Mouse (Mus musculus): ENCODE data around the gene Bola1. TPM values are rescaled to one million over a fixed set of nuclear protein-coding genes. Genes with fewer than 3 reads are reported as not detected.
A peak's percentile ranks its signal among the peaks of the same experiment; 100 is the strongest.
"Not testable (repeated sequence)": the region's sequence is repeated elsewhere in the genome, so short reads cannot be mapped to it uniquely, and the experiment has no call there.

Gene Bola1
- polyA plus RNA-seq, 1 experiment from 2014 or later: 56.4 TPM

- Histone ChIP-seq H3K9ac (ENCODE audit: low read depth, low read length) (peak within 1 kb of the TSS; percentile 70), H3K4me2 (replicated peaks; ENCODE audit: low read depth) (peak within 1 kb of the TSS; percentile 76), H3K36me3 (ENCODE audit: control insufficient read depth, insufficient read depth) (no peaks in the 10 kb centered on the region), H3K4me1 (replicated peaks; ENCODE audit: control insufficient read depth, insufficient read depth, low read length) (peaks cover 3% of the 10 kb centered on the region; the same call in 1 of the 2 replicates), H3K27me3 (replicated peaks; ENCODE audit: control insufficient read depth, insufficient read depth, low read length) (no peaks in the 10 kb centered on the region), H3K27ac (ENCODE audit: low read depth, low read length) (peak within 1 kb of the TSS; percentile 92), H3K4me3 (ENCODE audit: low read depth, low read length) (peak within 1 kb of the TSS; percentile 59), H3K9me3 (ENCODE audit: control insufficient read depth) (no peaks in the 10 kb centered on the region)
- WGBS: under 1% methylated on average over 43 of the region's 43 CpGs
- no peak; the same call in 1 of the 2 replicates for TF ChIP-seq CTCF (IDR thresholded peaks at IDR 0.05; ENCODE audit: low read depth)
- ATAC-seq: peak; percentile 83
Observed at GRCm38 (mm10) chr3:96220765-96221639, 1.5 kb upstream of the Bola1 start, which contains the start of the genes Hist2h2ac and Hist2h2be. Hist2h2ac (minus strand) TSS chr3:96220880. Hist2h2be (plus strand) TSS chr3:96221119.

- not testable (repeated sequence) for H3K27me3 ChIP-seq (replicated peaks; ENCODE audit: control insufficient read depth, insufficient read depth, low read length); H3K4me1 ChIP-seq (replicated peaks; ENCODE audit: control insufficient read depth, insufficient read depth, low read length); H3K9me3 ChIP-seq (ENCODE audit: control insufficient read depth); H3K36me3 ChIP-seq (ENCODE audit: control insufficient read depth, insufficient read depth)
- H3K4me2 ChIP-seq (replicated peaks; ENCODE audit: low read depth): peak overlapping the region; percentile 76
- H3K27ac ChIP-seq (ENCODE audit: low read depth, low read length): peak overlapping the region; percentile 92
- WGBS: under 1% methylated on average over 38 of the region's 47 CpGs
- peak overlapping the region; percentile 70 for H3K9ac ChIP-seq (ENCODE audit: low read depth, low read length)
- peak overlapping the region; percentile 59 for H3K4me3 ChIP-seq (ENCODE audit: low read depth, low read length)
- ATAC-seq: peak; percentile 4; the same call in 1 of the 2 replicates
Observed at GRCm38 (mm10) chr3:96220131-96220764, 739 bp upstream of the Bola1 start.

DNA sequence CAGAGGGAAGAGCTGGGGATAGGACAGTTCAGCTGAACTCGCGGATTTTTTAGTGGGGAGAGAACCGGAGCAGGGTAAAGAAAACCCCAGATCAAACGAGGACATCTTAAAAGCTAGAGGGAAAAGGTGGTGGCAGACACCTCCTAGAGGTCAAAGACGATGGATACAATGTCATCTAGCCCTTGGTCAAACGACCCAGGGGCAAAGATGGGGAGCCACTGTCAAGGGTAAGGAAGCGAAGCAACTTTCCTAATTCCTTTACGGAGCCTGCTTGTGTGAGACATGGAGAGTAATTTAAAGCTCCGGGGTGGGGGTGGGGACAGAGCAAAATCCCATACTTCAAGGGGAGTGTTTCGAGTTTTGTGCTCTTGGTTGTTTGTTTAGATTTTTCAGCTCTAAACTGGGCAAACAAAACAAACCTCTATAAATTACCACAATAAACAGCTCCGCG is 293 bp downstream of the Bola1 start:
- Histone ChIP-seq H3K4me2 (replicated peaks; ENCODE audit: low read depth) (peak overlapping the region; percentile 76), H3K4me3 (ENCODE audit: low read depth, low read length) (peak overlapping the region; percentile 59), H3K27me3 (replicated peaks; ENCODE audit: control insufficient read depth, insufficient read depth, low read length) (no peaks in the 10 kb centered on the region), H3K9me3 (ENCODE audit: control insufficient read depth) (no peaks in the 10 kb centered on the region), H3K27ac (ENCODE audit: low read depth, low read length) (peak overlapping the region; percentile 92), H3K4me1 (replicated peaks; ENCODE audit: control insufficient read depth, insufficient read depth, low read length) (peaks cover 1% of the 10 kb centered on the region; the same call in 1 of the 2 replicates), H3K9ac (ENCODE audit: low read depth, low read length) (peak overlapping the region; percentile 35), H3K36me3 (ENCODE audit: control insufficient read depth, insufficient read depth) (no peaks in the 10 kb centered on the region)
- WGBS: 0% methylated on average over 12 of the region's 12 CpGs
- peak; percentile 5; the same call in 1 of the 2 replicates for ATAC-seq
- peak; percentile 59 for TF ChIP-seq CTCF (IDR thresholded peaks at IDR 0.05; ENCODE audit: low read depth)

- TF ChIP-seq CTCF (IDR thresholded peaks at IDR 0.05; ENCODE audit: low read depth): peak; percentile 61
- Histone ChIP-seq H3K4me1 (replicated peaks; ENCODE audit: control insufficient read depth, insufficient read depth, low read length) (no peaks in the 10 kb centered on the region), H3K9me3 (ENCODE audit: control insufficient read depth) (no peaks in the 10 kb centered on the region), H3K27me3 (replicated peaks; ENCODE audit: control insufficient read depth, insufficient read depth, low read length) (0 out of 2 replicates have a peak, but pooled peaks cover 3% of the 10 kb centered on the region), H3K36me3 (ENCODE audit: control insufficient read depth, insufficient read depth) (no peaks in the 10 kb centered on the region), H3K4me3 (ENCODE audit: low read depth, low read length) (no peak overlapping the region), H3K4me2 (replicated peaks; ENCODE audit: low read depth) (no peak overlapping the region), H3K27ac (ENCODE audit: low read depth, low read length) (no peak overlapping the region), H3K9ac (ENCODE audit: low read depth, low read length) (no peak overlapping the region)
- 28% methylated on average over 15 of the region's 15 CpGs for WGBS
- ATAC-seq: no peak
Observed at GRCm38 (mm10) chr3:96209242-96209641, 10.3 kb downstream of the Bola1 start.

DNA sequence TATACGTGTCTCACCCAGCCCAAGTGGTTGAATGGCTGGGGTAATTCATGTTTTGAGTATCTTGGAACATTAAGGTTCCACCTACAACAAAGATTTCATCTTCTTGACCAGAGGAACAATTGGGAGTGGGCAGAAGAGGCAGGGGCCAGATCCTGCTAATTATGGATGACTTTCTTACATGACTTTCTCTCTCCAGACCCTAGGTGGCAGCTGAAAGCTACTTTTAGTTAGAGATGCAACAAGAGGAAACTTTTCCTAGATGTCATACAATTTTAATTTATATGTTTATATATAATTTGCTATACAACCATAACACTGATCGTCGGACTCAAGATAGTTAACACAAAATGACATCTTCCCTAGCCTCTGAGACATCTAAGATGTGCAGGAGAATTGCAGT is 11.7 kb downstream of the Bola1 start:
- H3K27ac ChIP-seq (ENCODE audit: low read depth, low read length): no peak overlapping the region
- WGBS: 65% methylated on average over 3 of the region's 3 CpGs
- no peak overlapping the region for H3K9ac ChIP-seq (ENCODE audit: low read depth, low read length)
- H3K36me3 ChIP-seq (ENCODE audit: control insufficient read depth, insufficient read depth): no peaks in the 10 kb centered on the region
- 0 out of 2 replicates have a peak, but pooled peaks cover 3% of the 10 kb centered on the region for H3K27me3 ChIP-seq (replicated peaks; ENCODE audit: control insufficient read depth, insufficient read depth, low read length)
- peak; percentile 43 for TF ChIP-seq CTCF (IDR thresholded peaks at IDR 0.05; ENCODE audit: low read depth)
- ATAC-seq: no peak
- H3K4me1 ChIP-seq (replicated peaks; ENCODE audit: control insufficient read depth, insufficient read depth, low read length): no peaks in the 10 kb centered on the region
- H3K4me3 ChIP-seq (ENCODE audit: low read depth, low read length): no peak overlapping the region
- H3K9me3 ChIP-seq (ENCODE audit: control insufficient read depth): no peaks in the 10 kb centered on the region
- no peak overlapping the region for H3K4me2 ChIP-seq (replicated peaks; ENCODE audit: low read depth)

- no peak overlapping the region for H3K27ac ChIP-seq (ENCODE audit: low read depth, low read length)
- no peaks in the 10 kb centered on the region for H3K36me3 ChIP-seq (ENCODE audit: control insufficient read depth, insufficient read depth)
- H3K4me1 ChIP-seq (replicated peaks; ENCODE audit: control insufficient read depth, insufficient read depth, low read length): no peaks in the 10 kb centered on the region; the same call in 1 of the 2 replicates
- no peaks in the 10 kb centered on the region for H3K27me3 ChIP-seq (replicated peaks; ENCODE audit: control insufficient read depth, insufficient read depth, low read length)
- 77% methylated on average over 2 of the region's 2 CpGs for WGBS
- H3K9ac ChIP-seq (ENCODE audit: low read depth, low read length): no peak overlapping the region
- H3K4me3 ChIP-seq (ENCODE audit: low read depth, low read length): no peak overlapping the region
- no peaks in the 10 kb centered on the region for H3K9me3 ChIP-seq (ENCODE audit: control insufficient read depth)
- no peak overlapping the region for H3K4me2 ChIP-seq (replicated peaks; ENCODE audit: low read depth)
- ATAC-seq: no peak
- TF ChIP-seq CTCF (IDR thresholded peaks at IDR 0.05; ENCODE audit: low read depth): no peak
Observed at GRCm38 (mm10) chr3:96199731-96200130, 19.8 kb downstream of the Bola1 start.

DNA sequence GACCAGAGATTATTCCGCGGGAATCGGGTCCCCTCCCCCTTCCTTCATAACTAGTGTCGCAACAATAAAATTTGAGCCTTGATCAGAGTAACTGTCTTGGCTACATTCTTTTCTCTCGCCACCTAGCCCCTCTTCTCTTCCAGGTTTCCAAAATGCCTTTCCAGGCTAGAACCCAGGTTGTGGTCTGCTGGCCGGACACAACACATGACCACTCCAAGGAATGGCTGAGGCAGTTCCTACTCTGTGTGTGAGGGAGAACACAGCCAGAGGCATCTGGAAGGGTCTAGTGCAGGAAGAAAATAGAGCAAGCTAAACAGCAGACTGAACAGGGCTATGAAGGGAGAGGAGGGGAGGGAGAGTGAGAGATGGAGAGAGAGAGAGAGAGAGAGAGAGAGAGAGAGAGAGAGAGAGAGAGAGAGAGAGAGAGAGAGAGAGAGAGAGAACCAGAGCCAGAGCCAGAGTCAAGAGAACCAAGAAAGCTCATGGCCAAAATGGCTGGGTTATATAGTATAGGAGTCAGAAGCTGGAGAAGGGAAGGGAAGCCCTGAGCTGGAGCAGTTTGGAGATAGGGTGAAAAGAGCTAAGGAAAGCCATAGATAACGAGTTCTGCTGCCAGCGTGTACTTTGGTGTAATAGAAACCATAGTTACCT is 20.8 kb downstream of the Bola1 start:
- H3K27ac ChIP-seq (ENCODE audit: low read depth, low read length); H3K9me3 ChIP-seq (ENCODE audit: control insufficient read depth); H3K9ac ChIP-seq (ENCODE audit: low read depth, low read length); ATAC-seq; H3K36me3 ChIP-seq (ENCODE audit: control insufficient read depth, insufficient read depth); H3K4me1 ChIP-seq (replicated peaks; ENCODE audit: control insufficient read depth, insufficient read depth, low read length); H3K27me3 ChIP-seq (replicated peaks; ENCODE audit: control insufficient read depth, insufficient read depth, low read length); H3K4me3 ChIP-seq (ENCODE audit: low read depth, low read length): not testable (repeated sequence)
- H3K4me2 ChIP-seq (replicated peaks; ENCODE audit: low read depth): 0 out of 2 replicates have a peak overlapping the region, but pooled peaks have one; percentile 24
- 25% methylated on average over 6 of the region's 8 CpGs for WGBS

Data from intestine, postnatal 0 days (tissue).